Mouse (Mus musculus) left cerebral cortex, postnatal 25 days (tissue): ENCODE data around the gene Plcg2. TPM values are rescaled to one million over a fixed set of nuclear protein-coding genes. Genes with fewer than 3 reads are reported as not detected.
A peak's percentile ranks its signal among the peaks of the same experiment; 100 is the strongest.

Source experiments
- DNase-seq, 2 experiments: peaks; one replicate each; pipeline ENCODE4 v3.0.0; 2022; ENCODE audit warnings: low spot score in 2 of 2, mixed read lengths in 1 of 2
- intact Hi-C: fragments of 180-260 bp; cut with DNase I; formaldehyde crosslinking; loops from one replicate; pipeline ENCODE4 v1.15.1; 2025
- total RNA-seq, 2 experiments: library from RNA; stranded (reverse); gene quantifications; 2 replicates each; pipeline ENCODE4 v1.2.3; 2021

The Plcg2 gene
- total RNA-seq, result 1 to 10 TPM; 2.2 to 2.9 TPM

GRCm38 (mm10) chr8:117498179-117498914 is at the start of gene Plcg2:
Gene Plcg2, plus strand, starts transcription at chr8:117498291.
- intact Hi-C loops, result no loop called here
- peak in 1 of 2 experiments; percentile 16 for DNase-seq

DNA sequence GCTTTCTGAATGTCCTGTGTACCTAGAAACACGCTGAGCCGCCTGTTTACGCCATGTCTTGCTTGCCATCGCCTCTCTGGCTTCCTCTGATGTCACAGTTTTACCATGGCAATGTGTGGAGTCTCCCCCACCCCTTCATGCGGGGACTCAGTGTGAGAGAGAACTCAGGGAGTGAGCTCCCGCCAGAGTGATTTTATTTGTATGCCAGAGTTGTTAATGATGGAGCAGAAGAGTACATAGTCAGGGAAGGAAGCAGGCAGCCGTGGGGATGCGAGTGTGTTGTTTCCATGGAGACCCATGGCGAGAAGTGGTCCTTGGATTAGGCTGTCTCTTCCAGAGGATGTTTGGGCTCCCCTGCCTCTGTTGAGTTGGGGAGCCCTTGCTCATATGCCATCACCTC is 47.0 kb upstream of the Plcg2 start:
- peak; percentile 57 to 83 for DNase-seq
- intact Hi-C loops, result no loop called here

DNA sequence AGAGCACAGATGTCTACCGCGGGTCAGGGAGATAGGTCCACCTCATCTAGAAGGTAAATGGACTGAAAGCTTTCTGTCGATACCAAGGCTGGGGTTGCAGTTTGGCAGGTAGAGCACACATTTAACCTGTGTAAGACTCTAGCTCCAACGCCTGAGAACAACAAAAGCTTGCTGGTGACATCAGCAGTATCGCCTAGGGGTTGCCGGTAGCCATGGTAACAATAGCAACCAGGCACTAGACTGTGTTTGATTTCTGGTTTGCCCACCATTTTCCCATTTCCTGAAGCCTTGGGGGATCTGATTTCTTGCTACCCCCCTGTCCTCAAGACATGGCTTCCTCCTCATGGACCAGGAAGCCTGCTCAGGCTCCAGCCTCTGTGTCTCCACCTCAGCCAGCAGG is 44.1 kb upstream of the Plcg2 start:
- intact Hi-C loops, result no loop called here
- no peak for DNase-seq

DNA sequence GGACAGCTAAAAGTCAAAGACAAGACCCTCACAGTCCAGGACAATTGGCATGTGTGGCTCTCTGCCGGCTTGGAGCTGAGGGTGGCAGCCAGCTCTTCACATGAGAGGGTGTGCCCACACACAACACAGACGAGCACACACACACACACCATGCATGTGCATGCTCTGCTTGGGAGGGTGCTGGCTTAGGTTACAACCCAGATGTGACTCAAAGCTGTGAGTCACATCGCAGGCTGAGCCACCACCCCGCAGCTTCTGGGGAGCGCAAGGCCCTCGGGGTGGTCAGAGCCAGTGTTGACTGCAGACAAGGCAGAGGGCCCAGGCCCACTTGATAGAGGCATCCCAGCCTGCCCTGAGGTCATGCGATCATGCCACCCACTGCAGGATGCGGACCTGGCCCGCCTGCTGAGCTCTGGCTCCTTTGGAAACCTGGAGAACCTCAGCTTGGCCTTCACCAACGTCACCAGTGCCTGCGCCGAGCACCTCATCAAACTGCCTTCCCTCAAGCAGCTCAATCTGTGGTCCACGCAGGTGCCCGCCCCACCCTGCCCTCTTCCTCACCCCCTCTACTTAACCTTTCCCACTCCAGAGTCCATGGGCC is 43.5 kb upstream of the Plcg2 start:
- no peak for DNase-seq
- intact Hi-C loops, result no loop called here

- DNase-seq, result no peak
- intact Hi-C loops, result no loop called here
Observed at GRCm38 (mm10) chr8:117455701-117456100, 42.4 kb upstream of the Plcg2 start.

- no peak for DNase-seq
- intact Hi-C loops, result no loop called here
Observed at GRCm38 (mm10) chr8:117458440-117458839, 39.7 kb upstream of the Plcg2 start.

GRCm38 (mm10) chr8:117462701-117463284 is 35.3 kb upstream of the Plcg2 start:
- DNase-seq, result no peak
- intact Hi-C loops, result no loop called here

DNA sequence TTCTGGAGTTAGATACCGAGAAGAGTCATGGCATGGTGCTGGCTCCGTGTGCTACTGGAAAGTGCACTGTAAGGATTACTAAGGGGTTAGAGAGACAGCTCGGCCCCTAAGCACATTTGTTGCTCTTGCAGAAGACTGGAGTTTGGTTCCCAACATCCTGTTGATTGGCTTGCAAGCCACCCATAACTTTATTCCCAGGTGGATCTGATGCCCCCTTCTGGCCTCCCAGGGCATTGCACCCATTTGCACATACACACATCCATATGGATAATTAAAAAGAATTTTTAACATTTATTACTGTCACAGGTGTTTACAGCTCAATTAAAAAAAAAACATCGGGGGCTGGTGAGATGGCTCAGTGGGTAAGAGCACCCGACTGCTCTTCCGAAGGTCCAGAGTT is 33.6 kb upstream of the Plcg2 start:
- intact Hi-C loops, result no loop called here
- DNase-seq, result no peak

DNA sequence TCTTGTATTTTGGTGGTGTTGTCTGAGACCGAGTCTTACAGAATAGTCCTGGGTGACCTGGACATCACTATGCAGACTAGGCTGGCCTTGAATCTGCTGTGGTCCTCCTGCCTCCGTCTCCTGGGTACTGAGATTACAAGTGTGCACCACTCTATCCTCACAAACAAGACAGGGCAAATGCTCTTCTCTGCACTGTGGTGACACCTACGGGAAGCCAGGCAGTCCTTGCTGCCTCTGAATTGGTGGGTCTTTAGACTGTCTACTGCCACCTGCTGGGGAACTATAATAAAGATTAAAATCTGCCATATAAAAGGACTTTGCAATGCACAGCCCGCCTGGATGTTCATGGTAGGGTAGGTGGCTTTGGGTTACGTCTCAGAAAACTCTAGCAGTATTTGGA is 32.8 kb upstream of the Plcg2 start:
- peak; percentile 67 to 87 for DNase-seq
- intact Hi-C loops, result loop anchor here (1.0 kb wide), 1 partner anchor 79 kb away; no protein-coding TSS in a partner anchor

DNA sequence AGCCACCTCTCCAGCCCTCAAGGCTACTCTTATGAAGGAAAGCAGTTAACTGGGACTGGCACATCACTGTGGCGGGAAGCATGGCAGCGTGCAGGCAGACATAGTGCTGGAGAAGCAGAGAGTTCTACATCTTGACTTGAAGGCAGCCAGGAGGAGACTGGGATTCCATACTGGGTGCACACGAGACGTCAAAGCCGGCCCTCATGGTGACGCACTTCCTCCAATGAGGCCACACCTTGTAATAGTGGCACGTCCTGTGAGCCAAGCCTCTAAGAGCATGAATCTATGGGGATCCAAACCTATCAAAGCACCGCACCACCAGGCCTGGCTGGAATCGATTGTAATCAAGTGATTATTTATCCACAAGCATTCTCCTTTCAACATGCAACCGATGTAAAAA is 30.6 kb upstream of the Plcg2 start:
- intact Hi-C loops, result no loop called here
- no peak for DNase-seq

DNA sequence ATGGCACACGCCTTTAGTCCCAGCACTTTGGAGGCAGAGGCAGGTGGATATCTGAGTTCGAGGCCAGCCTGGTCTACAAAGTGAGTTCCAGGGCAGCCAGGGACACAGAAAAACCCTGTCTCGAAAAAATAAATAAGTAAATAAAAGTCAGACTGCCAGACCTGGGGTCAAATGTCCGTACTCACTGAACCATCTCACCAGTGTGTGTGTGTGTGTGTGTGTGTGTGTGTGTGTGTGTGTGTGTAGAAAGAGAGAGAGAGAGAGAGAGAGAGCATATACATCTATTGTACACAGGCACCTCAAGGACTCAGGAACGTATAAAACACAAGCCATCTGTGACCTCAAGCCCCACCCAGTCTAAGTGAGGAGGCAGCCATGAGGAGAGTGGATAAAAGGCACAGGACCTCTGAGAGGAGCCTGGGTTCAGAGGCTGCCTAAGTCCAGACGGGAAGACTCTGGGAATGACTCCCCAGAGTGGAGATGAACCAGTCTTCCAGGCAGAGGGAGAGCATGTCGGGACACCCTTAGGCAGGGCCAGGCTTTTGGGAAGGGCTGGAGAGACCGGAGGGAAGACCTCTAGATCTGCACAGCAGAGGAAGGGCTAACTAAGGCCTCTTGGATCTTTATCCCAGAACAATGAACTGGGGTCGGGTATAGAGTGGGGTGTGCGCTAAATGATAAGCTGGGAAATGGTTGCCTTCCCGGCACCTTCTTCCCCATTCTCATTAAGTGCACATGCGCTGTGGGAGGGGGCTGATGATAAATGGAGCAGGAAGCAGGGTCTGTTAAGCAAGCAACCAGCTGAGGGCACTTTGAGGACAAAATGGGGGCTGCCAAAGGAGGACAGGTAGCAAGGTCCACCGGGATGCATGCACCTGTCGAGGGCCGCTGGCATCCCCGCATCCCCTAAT is 28.4 kb upstream of the Plcg2 start:
- DNase-seq, result no peak
- intact Hi-C loops, result loop anchor here (10.0 kb wide), 2 partner anchors 485 to 525 kb away; partner anchors contain the start of gene Atmin

DNA sequence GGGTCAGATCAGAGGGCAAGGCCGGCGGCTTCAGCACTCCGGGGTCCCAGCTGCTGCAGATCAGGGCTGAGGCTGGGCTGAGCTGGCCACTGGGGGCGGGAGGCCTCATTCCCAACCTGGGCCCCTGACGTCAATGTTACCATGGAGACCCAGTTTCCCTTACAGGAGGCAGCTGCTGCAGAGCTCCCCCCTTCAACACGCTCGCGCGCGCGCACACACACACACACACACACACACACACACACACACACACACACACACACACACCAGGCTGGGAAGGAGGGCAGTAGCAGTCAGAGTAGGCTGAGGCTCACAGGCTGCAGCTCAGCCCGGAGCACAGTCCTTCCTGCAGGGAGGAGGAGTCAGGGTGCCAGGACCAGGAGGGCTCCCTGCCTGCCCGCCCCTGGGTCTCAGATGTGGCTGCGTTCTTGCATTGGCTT is 27.7 kb upstream of the Plcg2 start:
- peak; percentile 86 to 96 for DNase-seq
- intact Hi-C loops, result loop anchor here (10.0 kb wide), 2 partner anchors 486 to 526 kb away; partner anchors contain the start of gene Atmin

- peak; percentile 72 to 81 for DNase-seq
- intact Hi-C loops, result loop anchor here (10.0 kb wide), 2 partner anchors 486 to 526 kb away; partner anchors contain the start of gene Atmin
Observed at GRCm38 (mm10) chr8:117471174-117471573, 26.9 kb upstream of the Plcg2 start.

DNA sequence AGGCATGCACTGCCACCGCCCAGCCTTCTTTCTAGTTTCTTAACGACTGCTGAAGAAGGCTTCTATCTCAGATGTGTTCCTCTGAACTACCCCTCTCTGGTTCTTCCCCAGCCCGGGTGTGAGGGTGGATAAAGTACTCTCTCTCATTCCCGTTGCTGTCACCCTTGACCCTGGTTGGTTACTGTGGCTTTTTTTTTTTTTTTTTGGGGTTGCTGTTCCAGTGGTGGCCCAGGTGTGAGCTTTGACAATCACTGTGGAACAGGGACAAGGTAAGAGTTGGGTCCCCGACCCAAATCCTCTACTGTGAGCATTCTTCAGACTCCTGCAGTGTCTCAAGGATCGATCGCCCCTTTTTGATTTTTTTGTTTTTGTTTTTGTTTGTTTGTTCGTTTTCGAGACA is 26.4 kb upstream of the Plcg2 start:
- intact Hi-C loops, result loop anchor here (10.0 kb wide), 2 partner anchors 487 to 527 kb away; partner anchors contain the start of gene Atmin
- no peak for DNase-seq

DNA sequence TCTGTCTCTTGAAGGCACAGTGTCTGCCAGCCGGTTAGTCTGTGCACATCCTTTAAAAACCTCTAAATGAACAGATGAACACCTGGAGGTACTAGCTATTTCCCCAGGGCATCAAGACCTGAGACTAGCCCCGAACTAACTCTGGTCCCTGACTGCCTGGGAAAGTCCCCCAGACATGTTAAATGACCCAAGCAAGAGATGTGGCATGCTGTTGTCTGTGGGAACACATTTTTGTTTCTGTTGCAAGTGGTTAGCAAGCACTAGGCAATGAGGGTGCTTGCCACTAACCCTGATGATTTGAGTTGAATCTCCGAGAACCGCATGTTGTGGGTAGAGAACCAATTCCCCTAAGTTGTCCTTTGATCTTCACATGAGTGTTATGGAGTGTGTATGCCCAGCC is 25.8 kb upstream of the Plcg2 start:
- intact Hi-C loops, result loop anchor here (10.0 kb wide), 2 partner anchors 488 to 528 kb away; partner anchors contain the start of gene Atmin
- DNase-seq, result no peak

DNA sequence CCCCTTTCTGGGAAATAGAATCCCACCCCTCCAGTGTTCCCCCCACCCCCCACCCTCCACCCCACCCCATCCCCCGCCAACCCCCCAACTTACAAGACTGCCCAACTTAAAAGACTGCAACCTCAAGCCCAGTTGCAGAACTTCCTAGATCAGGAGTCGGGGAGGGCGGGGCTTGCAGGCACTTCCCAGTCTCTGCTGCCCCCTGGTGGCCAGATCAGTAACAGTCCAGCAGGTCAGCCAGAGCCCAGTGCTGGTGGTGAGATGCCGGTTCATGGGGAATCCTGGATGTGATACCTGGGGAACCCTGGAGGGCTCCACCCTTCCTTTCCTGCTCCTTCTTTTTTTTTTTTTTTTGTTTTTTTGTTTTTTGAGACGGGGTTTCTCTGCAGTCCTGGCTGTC is 23.1 kb upstream of the Plcg2 start:
- intact Hi-C loops, result loop anchor here (1.0 to 10.0 kb wide), 5 partner anchors 94 to 530 kb away; partner anchors contain the start of gene Atmin
- peak; percentile 88 to 94 for DNase-seq

DNA sequence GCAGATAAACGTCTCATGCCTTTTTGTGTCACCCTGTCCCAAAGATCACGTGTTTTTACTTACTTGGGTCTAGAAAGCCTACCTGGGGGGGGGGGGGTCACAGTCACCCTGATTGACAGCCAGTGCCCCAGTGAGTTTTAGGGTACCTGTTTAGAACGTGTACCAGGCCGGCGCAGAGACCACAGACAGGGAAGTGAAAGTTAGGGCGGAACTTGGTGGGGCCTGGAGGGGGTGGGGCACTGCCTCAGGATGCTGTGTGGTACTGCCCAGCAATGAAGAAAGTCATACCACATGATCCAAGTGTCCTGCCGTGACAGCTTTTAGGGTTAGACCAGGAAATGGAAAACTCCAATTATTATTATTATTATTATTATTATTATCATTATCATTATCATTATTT is 22.3 kb upstream of the Plcg2 start:
- intact Hi-C loops, result loop anchor here (1.0 to 10.0 kb wide), 5 partner anchors 93 to 531 kb away; partner anchors contain the start of gene Atmin

GRCm38 (mm10) chr8:117478082-117478481 is 20.0 kb upstream of the Plcg2 start:
- intact Hi-C loops, result loop anchor here (10.0 kb wide), 2 partner anchors 493 to 533 kb away; partner anchors contain the start of gene Atmin
- no peak for DNase-seq

More for the DNA sequence above, 22.3 kb upstream of the Plcg2 start:
- DNase-seq, result no peak

GRCm38 (mm10) chr8:117479996-117480395 is 18.1 kb upstream of the Plcg2 start:
- intact Hi-C loops, result loop anchor here (10.0 kb wide), 2 partner anchors 495 to 535 kb away; partner anchors contain the start of gene Atmin
- no peak for DNase-seq
